Mouse (Mus musculus): Measurements from ENCODE around the gene Lca5.

- TF ChIP-seq CTCF (IDR thresholded peaks at IDR 0.05; ENCODE audit: low read depth, low read length), result no peak
- no peak for TF ChIP-seq TAL1 (conservative IDR thresholded peaks at IDR 0.05; ENCODE audit: low read depth, low read length)
Observed at GRCm38 (mm10) chr9:83349504-83349903, 91.4 kb downstream of the Lca5 start.
